Mouse (Mus musculus) inflammation-experienced regulatory T-cells (primary cell): ENCODE data around the gene Vkorc1. TPM values are rescaled to one million over a fixed set of nuclear protein-coding genes. Genes with fewer than 3 reads are reported as not detected.

ENCODE experiments used
- polyA plus RNA-seq, 2 experiments: library from polyadenylated mRNA; unstranded; fragments of 100-300 nt; shearing (Covaris generic); gene quantifications; one replicate each; pipeline ENCODE4 v1.2.1; 2017

The Vkorc1 gene
- polyA plus RNA-seq = 10 to 100 TPM; 43.9 to 54.4 TPM

GRCm38 (mm10) chr7:127895442-127895841 lies at the start of gene Vkorc1, which contains the start of gene Gm21974:
Gene Vkorc1, minus strand, starts transcription at chr7:127895617.
Gene Gm21974, minus strand, starts transcription at chr7:127895454.

GRCm38 (mm10) chr7:127929923-127930322 lies 34.5 kb upstream of the Vkorc1 start, which contains the start of gene Prss8:
Gene Prss8, minus strand, starts transcription at chr7:127930104.

GRCm38 (mm10) chr7:127912190-127912871 lies 16.9 kb upstream of the Vkorc1 start, which contains the start of gene Kat8:
Gene Kat8, plus strand, starts transcription at chr7:127912516.

GRCm38 (mm10) chr7:127903971-127904796 lies 8.8 kb upstream of the Vkorc1 start, which contains the start of gene Bckdk:
Gene Bckdk, plus strand, starts transcription at chr7:127904082.

GRCm38 (mm10) chr7:127890798-127891197 lies 4.6 kb downstream of the Vkorc1 start, which contains the start of gene Prss53:
Gene Prss53, minus strand, starts transcription at chr7:127890970.

GRCm38 (mm10) chr7:127876467-127877348 lies 18.7 kb downstream of the Vkorc1 start, which contains the start of gene Zfp668:
Gene Zfp668, minus strand, starts transcription at chr7:127876828.

GRCm38 (mm10) chr7:127876041-127876466 lies 19.4 kb downstream of the Vkorc1 start, which contains the start of gene Zfp646:
Gene Zfp646, plus strand, starts transcription at chr7:127876221.

Other genes starting within 250 kb of the Vkorc1 start
- gene Bcl7c, start 186.7 kb downstream of the Vkorc1 start, polyA plus RNA-seq = 10 to 100 TPM; 79.5 to 92.8 TPM
- gene Ctf1, start 182.9 kb downstream of the Vkorc1 start, polyA plus RNA-seq = under 1 TPM in 1 of 2 experiments, not detected in 1; 0.19 TPM
- under 1 TPM in 1 of 2 experiments, not detected in 1; 0.21 TPM for gene Ctf2, start 163.5 kb downstream of the Vkorc1 start, polyA plus RNA-seq
- 1 to 10 TPM in 1 of 2 experiments, under 1 TPM in 1; 0.80 to 1.0 TPM for gene Fbxl19, start 151.1 kb downstream of the Vkorc1 start, polyA plus RNA-seq
- gene Orai3, start 125.8 kb downstream of the Vkorc1 start, polyA plus RNA-seq = 10 to 100 TPM; 20.0 to 30.8 TPM
- gene Setd1a, start 118.9 kb downstream of the Vkorc1 start, polyA plus RNA-seq = 1 to 10 TPM; 3.8 to 6.5 TPM
- not detected for gene Gm49388, start 110.0 kb downstream of the Vkorc1 start, polyA plus RNA-seq
- 1 to 10 TPM; 1.6 to 6.7 TPM for gene Hsd3b7, start 95.0 kb downstream of the Vkorc1 start, polyA plus RNA-seq
- gene Stx4a, start 71.3 kb downstream of the Vkorc1 start, polyA plus RNA-seq = 100 to 1,000 TPM; 147 to 189 TPM
- under 1 TPM; 0.51 to 0.56 TPM for gene Stx1b, start 71.1 kb downstream of the Vkorc1 start, polyA plus RNA-seq
- gene Zfp646, start 19.4 kb downstream of the Vkorc1 start, polyA plus RNA-seq = 10 to 100 TPM; 43.6 to 44.7 TPM
- gene Zfp668, start 18.8 kb downstream of the Vkorc1 start, polyA plus RNA-seq = 10 to 100 TPM; 13.1 to 20.9 TPM
- gene Prss53, start 4.6 kb downstream of the Vkorc1 start, polyA plus RNA-seq = 1 to 10 TPM; 1.1 to 2.5 TPM
- not detected for gene Gm21974, start 163 bp downstream of the Vkorc1 start, polyA plus RNA-seq
- gene Bckdk, start 8.5 kb upstream of the Vkorc1 start, polyA plus RNA-seq = 10 to 100 TPM; 50.0 to 58.9 TPM
- 10 to 100 TPM; 37.9 to 46.2 TPM for gene Kat8, start 16.9 kb upstream of the Vkorc1 start, polyA plus RNA-seq
- 1 to 10 TPM in 1 of 2 experiments, under 1 TPM in 1; 0.76 to 1.9 TPM for gene Prss8, start 34.5 kb upstream of the Vkorc1 start, polyA plus RNA-seq
- gene Prss36, start 51.1 kb upstream of the Vkorc1 start, polyA plus RNA-seq = 1 to 10 TPM; 2.9 to 3.4 TPM
- gene Fus, start 71.8 kb upstream of the Vkorc1 start, polyA plus RNA-seq = 100 to 1,000 TPM; 120 to 128 TPM
- 100 to 1,000 TPM; 256 to 301 TPM for gene Pycard, start 98.2 kb upstream of the Vkorc1 start, polyA plus RNA-seq
- gene Trim72, start 108.3 kb upstream of the Vkorc1 start, polyA plus RNA-seq = not detected
- under 1 TPM; 0.22 to 0.40 TPM for gene Itgam, start 167.0 kb upstream of the Vkorc1 start, polyA plus RNA-seq
- gene Gm49368, start 167.1 kb upstream of the Vkorc1 start, polyA plus RNA-seq = 1 to 10 TPM in 1 of 2 experiments, under 1 TPM in 1; 0.37 to 1.4 TPM
- gene Itgax, start 233.9 kb upstream of the Vkorc1 start, polyA plus RNA-seq = under 1 TPM in 1 of 2 experiments, not detected in 1; 0.04 TPM